Mouse (Mus musculus): Measurements from ENCODE around the gene Fcrls. TPM values are rescaled to one million over a fixed set of nuclear protein-coding genes. Genes with fewer than 3 reads are reported as not detected.
A peak's percentile ranks its signal among the peaks of the same experiment; 100 is the strongest.

Gene Fcrls
- polyA plus RNA-seq, 2 experiments = 12.1 to 18.7 TPM

GRCm38 (mm10) chr3:87215176-87215575 lies 48.4 kb downstream of the Fcrls start:
- Histone ChIP-seq H3K27me3 (ENCODE audit: control insufficient read depth, insufficient read depth, low read length) (no peaks in the 10 kb centered on the region), H3K4me1 (ENCODE audit: control insufficient read depth, insufficient read depth, low read length) (no peaks in the 10 kb centered on the region), H3K4me3 (replicated peaks; ENCODE audit: low read length) (no peak overlapping the region), H3K4me2 (replicated peaks; ENCODE audit: low read depth, low read length, severe bottlenecking) (no peak overlapping the region), H3K9me3 (ENCODE audit: control insufficient read depth, low read length) (no peaks in the 10 kb centered on the region), H3K27ac (replicated peaks; ENCODE audit: low read depth, low read length) (no peak overlapping the region), H3K36me3 (ENCODE audit: control insufficient read depth, insufficient read depth, low read length) (no peaks in the 10 kb centered on the region), H3K9ac (ENCODE audit: low read depth, low read length, severe bottlenecking) (no peak overlapping the region)
- ATAC-seq (ENCODE audit: low FRiP score, low read depth) (no peak), DNase-seq (ENCODE audit: low spot score) (no peak)
- no peak for TF ChIP-seq POLR2A (IDR thresholded peaks at IDR 0.05; ENCODE audit: borderline replicate concordance, extremely low read depth, insufficient read depth, insufficient read length)
- 78% methylated on average over 11 of the region's 11 CpGs for WGBS

DNA sequence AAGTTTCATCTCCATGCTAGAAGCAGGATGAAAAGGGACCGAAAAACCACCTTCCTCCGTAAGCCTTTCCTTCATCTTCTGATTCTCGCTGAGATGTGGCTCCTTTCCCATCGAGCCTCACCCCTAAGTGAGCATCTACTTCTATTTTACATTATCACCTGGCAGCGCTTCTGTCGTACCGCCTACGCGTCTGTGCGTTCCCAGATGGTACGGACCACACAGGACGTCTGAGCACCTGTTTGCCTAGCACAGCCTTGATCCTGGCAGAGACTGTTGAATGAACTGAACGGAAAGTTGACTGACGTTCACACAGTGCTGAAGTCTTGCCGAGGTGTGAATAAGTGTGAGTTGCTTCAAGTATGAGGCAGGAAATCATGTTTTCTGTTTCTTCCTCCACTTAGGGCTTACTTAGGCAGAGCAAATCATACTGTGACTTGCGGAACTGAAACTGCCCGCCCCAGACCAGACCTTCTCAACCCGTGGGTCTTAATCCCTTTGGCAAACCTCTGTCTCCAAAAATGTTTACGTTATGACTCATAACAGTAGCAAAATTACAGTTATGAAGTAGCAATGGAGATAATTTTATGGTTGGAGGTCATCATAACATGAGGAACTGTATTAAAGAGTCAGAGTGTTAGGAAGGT lies 49.2 kb downstream of the Fcrls start:
- DNase-seq (ENCODE audit: low spot score) = no peak
- Histone ChIP-seq H3K4me1 (ENCODE audit: control insufficient read depth, insufficient read depth, low read length) (no peaks in the 10 kb centered on the region), H3K9me3 (ENCODE audit: control insufficient read depth, low read length) (no peaks in the 10 kb centered on the region), H3K27ac (replicated peaks; ENCODE audit: low read depth, low read length) (no peak overlapping the region), H3K4me2 (replicated peaks; ENCODE audit: low read depth, low read length, severe bottlenecking) (no peak overlapping the region), H3K4me3 (replicated peaks; ENCODE audit: low read length) (no peak overlapping the region), H3K9ac (ENCODE audit: low read depth, low read length, severe bottlenecking) (no peak overlapping the region), H3K27me3 (ENCODE audit: control insufficient read depth, insufficient read depth, low read length) (no peaks in the 10 kb centered on the region), H3K36me3 (ENCODE audit: control insufficient read depth, insufficient read depth, low read length) (no peaks in the 10 kb centered on the region)
- 87% methylated on average over 19 of the region's 19 CpGs for WGBS
- no peak for TF ChIP-seq POLR2A (IDR thresholded peaks at IDR 0.05; ENCODE audit: borderline replicate concordance, extremely low read depth, insufficient read depth, insufficient read length)
- ATAC-seq (ENCODE audit: low FRiP score, low read depth) = no peak

- DNase-seq (ENCODE audit: low spot score) = peak; percentile 72
- H3K27ac ChIP-seq (replicated peaks; ENCODE audit: low read depth, low read length) = no peak overlapping the region; the same call in 1 of the 2 replicates
Measured at GRCm38 (mm10) chr3:87206336-87207075, 57.0 kb downstream of the Fcrls start.

More at GRCm38 (mm10) chr3:87206336-87207075, 57.0 kb downstream of the Fcrls start:
- Histone ChIP-seq H3K36me3 (ENCODE audit: control insufficient read depth, insufficient read depth, low read length) (no peaks in the 10 kb centered on the region), H3K4me2 (replicated peaks; ENCODE audit: low read depth, low read length, severe bottlenecking) (no peak overlapping the region), H3K9ac (ENCODE audit: low read depth, low read length, severe bottlenecking) (no peak overlapping the region), H3K4me3 (replicated peaks; ENCODE audit: low read length) (no peak overlapping the region), H3K27me3 (ENCODE audit: control insufficient read depth, insufficient read depth, low read length) (no peaks in the 10 kb centered on the region), H3K4me1 (ENCODE audit: control insufficient read depth, insufficient read depth, low read length) (peaks cover 14% of the 10 kb centered on the region; the same call in 1 of the 2 replicates), H3K9me3 (ENCODE audit: control insufficient read depth, low read length) (no peaks in the 10 kb centered on the region)
- WGBS = 34% methylated on average over 5 of the region's 5 CpGs
- TF ChIP-seq POLR2A (IDR thresholded peaks at IDR 0.05; ENCODE audit: borderline replicate concordance, extremely low read depth, insufficient read depth, insufficient read length) = no peak
- ATAC-seq (ENCODE audit: low FRiP score, low read depth) = peak; percentile 80

Other genes starting within 250 kb of the Fcrls start
- gene Kirrel, start 89.0 kb downstream of the Fcrls start, polyA plus RNA-seq (2012; rRNA removed) = 46.6 and 57.2 TPM in 2 replicates
- 11.3 and 15.8 TPM in 2 replicates for gene Kirrel, start 89.0 kb downstream of the Fcrls start, polyA plus RNA-seq (2014; fragmentation: Nextera tagmentation; extraction: Ambion mirVana)
- 0.19 and 0.72 TPM in 2 replicates for gene Cd5l, start 94.1 kb upstream of the Fcrls start, polyA plus RNA-seq (2012; rRNA removed)
- gene Cd5l, start 94.1 kb upstream of the Fcrls start, polyA plus RNA-seq (2014; fragmentation: Nextera tagmentation; extraction: Ambion mirVana) = 0.34 and 0.37 TPM in 2 replicates
- 0.14 and 0.27 TPM in 2 replicates for gene Fcrl1, start 112.6 kb upstream of the Fcrls start, polyA plus RNA-seq (2012; rRNA removed)
- gene Fcrl1, start 112.6 kb upstream of the Fcrls start, polyA plus RNA-seq (2014; fragmentation: Nextera tagmentation; extraction: Ambion mirVana) = 0.22 and 0.23 TPM in 2 replicates
- gene Fcrl5, start 172.0 kb upstream of the Fcrls start, polyA plus RNA-seq (2012; rRNA removed) = not detected in 2 replicates
- gene Fcrl5, start 172.0 kb upstream of the Fcrls start, polyA plus RNA-seq (2014; fragmentation: Nextera tagmentation; extraction: Ambion mirVana) = not detected in 2 replicates

Data from limb, embryonic 14.5 days (tissue).